Mouse (Mus musculus): ENCODE measurements around the gene Prkch. TPM values are rescaled to one million over a fixed set of nuclear protein-coding genes. Genes with fewer than 3 reads are reported as not detected.

Gene Prkch
- polyA plus RNA-seq, 1 experiment from 2014 or later = 6.4 TPM

- Histone ChIP-seq H3K9me3 (ENCODE audit: control insufficient read depth, low read length) (no peaks in the 10 kb centered on the region), H3K4me3 (ENCODE audit: low read length) (no peak overlapping the region), H3K36me3 (ENCODE audit: control insufficient read depth, insufficient read depth, low read length) (no peaks in the 10 kb centered on the region), H3K9ac (ENCODE audit: low read depth, low read length) (no peak overlapping the region), H3K4me1 (ENCODE audit: control insufficient read depth, insufficient read depth, low read depth, low read length) (peaks cover 2% of the 10 kb centered on the region; the same call in 1 of the 2 replicates), H3K27ac (ENCODE audit: low read depth, low read length) (no peak overlapping the region), H3K4me2 (ENCODE audit: low read length) (no peak overlapping the region), H3K27me3 (replicated peaks; ENCODE audit: control insufficient read depth, insufficient read depth, low read length) (no peaks in the 10 kb centered on the region)
- WGBS = 66% methylated on average over 4 of the region's 4 CpGs
- ATAC-seq = no peak
Measured at GRCm38 (mm10) chr12:73815463-73815862, 230.9 kb downstream of the Prkch start.

- H3K36me3 ChIP-seq (ENCODE audit: control insufficient read depth, insufficient read depth, low read length) = no peaks in the 10 kb centered on the region
- no peak overlapping the region for H3K27ac ChIP-seq (ENCODE audit: low read depth, low read length)
- no peaks in the 10 kb centered on the region for H3K9me3 ChIP-seq (ENCODE audit: control insufficient read depth, low read length)
- no peak overlapping the region for H3K4me3 ChIP-seq (ENCODE audit: low read length)
- H3K4me1 ChIP-seq (ENCODE audit: control insufficient read depth, insufficient read depth, low read depth, low read length) = no peaks in the 10 kb centered on the region; the same call in 1 of the 2 replicates
- no peak for ATAC-seq
- H3K27me3 ChIP-seq (replicated peaks; ENCODE audit: control insufficient read depth, insufficient read depth, low read length) = no peaks in the 10 kb centered on the region
- no peak overlapping the region for H3K4me2 ChIP-seq (ENCODE audit: low read length)
- WGBS = 58% methylated on average over 2 of the region's 2 CpGs
- no peak overlapping the region for H3K9ac ChIP-seq (ENCODE audit: low read depth, low read length)
Measured at GRCm38 (mm10) chr12:73815892-73816291, 231.3 kb downstream of the Prkch start.

- no peaks in the 10 kb centered on the region for H3K27me3 ChIP-seq (replicated peaks; ENCODE audit: control insufficient read depth, insufficient read depth, low read length)
- no peaks in the 10 kb centered on the region for H3K9me3 ChIP-seq (ENCODE audit: control insufficient read depth, low read length)
- no peak overlapping the region for H3K4me2 ChIP-seq (ENCODE audit: low read length)
- no peak overlapping the region for H3K4me3 ChIP-seq (ENCODE audit: low read length)
- no peaks in the 10 kb centered on the region for H3K4me1 ChIP-seq (ENCODE audit: control insufficient read depth, insufficient read depth, low read depth, low read length)
- no peak overlapping the region for H3K27ac ChIP-seq (ENCODE audit: low read depth, low read length)
- H3K36me3 ChIP-seq (ENCODE audit: control insufficient read depth, insufficient read depth, low read length) = no peaks in the 10 kb centered on the region
- WGBS = 84% methylated on average over 1 of the region's 1 CpGs
- no peak overlapping the region for H3K9ac ChIP-seq (ENCODE audit: low read depth, low read length)
- ATAC-seq = no peak
Measured at GRCm38 (mm10) chr12:73816866-73817265, 232.3 kb downstream of the Prkch start.

- no peak overlapping the region for H3K4me2 ChIP-seq (ENCODE audit: low read length)
- no peak for ATAC-seq
- no peak overlapping the region for H3K27ac ChIP-seq (ENCODE audit: low read depth, low read length)
- no peaks in the 10 kb centered on the region for H3K36me3 ChIP-seq (ENCODE audit: control insufficient read depth, insufficient read depth, low read length)
- H3K27me3 ChIP-seq (replicated peaks; ENCODE audit: control insufficient read depth, insufficient read depth, low read length) = no peaks in the 10 kb centered on the region
- 69% methylated on average over 1 of the region's 1 CpGs for WGBS
- H3K9ac ChIP-seq (ENCODE audit: low read depth, low read length) = no peak overlapping the region
- H3K9me3 ChIP-seq (ENCODE audit: control insufficient read depth, low read length) = no peaks in the 10 kb centered on the region
- H3K4me1 ChIP-seq (ENCODE audit: control insufficient read depth, insufficient read depth, low read depth, low read length) = no peaks in the 10 kb centered on the region
- no peak overlapping the region for H3K4me3 ChIP-seq (ENCODE audit: low read length)
Measured at GRCm38 (mm10) chr12:73818801-73819200, 234.2 kb downstream of the Prkch start.

- Histone ChIP-seq H3K4me1 (ENCODE audit: control insufficient read depth, insufficient read depth, low read depth, low read length) (no peaks in the 10 kb centered on the region), H3K9me3 (ENCODE audit: control insufficient read depth, low read length) (no peaks in the 10 kb centered on the region), H3K4me2 (ENCODE audit: low read length) (no peak overlapping the region), H3K4me3 (ENCODE audit: low read length) (no peak overlapping the region), H3K9ac (ENCODE audit: low read depth, low read length) (no peak overlapping the region), H3K36me3 (ENCODE audit: control insufficient read depth, insufficient read depth, low read length) (no peaks in the 10 kb centered on the region), H3K27me3 (replicated peaks; ENCODE audit: control insufficient read depth, insufficient read depth, low read length) (no peaks in the 10 kb centered on the region), H3K27ac (ENCODE audit: low read depth, low read length) (no peak overlapping the region)
- WGBS = 91% methylated on average over 4 of the region's 4 CpGs
- no peak for ATAC-seq
Measured at GRCm38 (mm10) chr12:73821176-73821575, 236.6 kb downstream of the Prkch start.

GRCm38 (mm10) chr12:73822331-73822730 is 237.7 kb downstream of the Prkch start:
- no peaks in the 10 kb centered on the region for H3K9me3 ChIP-seq (ENCODE audit: control insufficient read depth, low read length)
- 88% methylated on average over 12 of the region's 12 CpGs for WGBS
- no peaks in the 10 kb centered on the region for H3K4me1 ChIP-seq (ENCODE audit: control insufficient read depth, insufficient read depth, low read depth, low read length)
- ATAC-seq = no peak
- H3K4me3 ChIP-seq (ENCODE audit: low read length) = no peak overlapping the region
- no peak overlapping the region for H3K4me2 ChIP-seq (ENCODE audit: low read length)
- no peaks in the 10 kb centered on the region for H3K27me3 ChIP-seq (replicated peaks; ENCODE audit: control insufficient read depth, insufficient read depth, low read length)
- no peak overlapping the region for H3K9ac ChIP-seq (ENCODE audit: low read depth, low read length)
- no peaks in the 10 kb centered on the region for H3K36me3 ChIP-seq (ENCODE audit: control insufficient read depth, insufficient read depth, low read length)
- no peak overlapping the region for H3K27ac ChIP-seq (ENCODE audit: low read depth, low read length)

- no peaks in the 10 kb centered on the region for H3K27me3 ChIP-seq (replicated peaks; ENCODE audit: control insufficient read depth, insufficient read depth, low read length)
- no peak overlapping the region for H3K4me2 ChIP-seq (ENCODE audit: low read length)
- no peak overlapping the region for H3K9ac ChIP-seq (ENCODE audit: low read depth, low read length)
- no peak for ATAC-seq
- H3K9me3 ChIP-seq (ENCODE audit: control insufficient read depth, low read length) = no peaks in the 10 kb centered on the region
- no peaks in the 10 kb centered on the region for H3K36me3 ChIP-seq (ENCODE audit: control insufficient read depth, insufficient read depth, low read length)
- H3K27ac ChIP-seq (ENCODE audit: low read depth, low read length) = no peak overlapping the region
- WGBS = 89% methylated on average over 1 of the region's 1 CpGs
- H3K4me1 ChIP-seq (ENCODE audit: control insufficient read depth, insufficient read depth, low read depth, low read length) = no peaks in the 10 kb centered on the region
- no peak overlapping the region for H3K4me3 ChIP-seq (ENCODE audit: low read length)
Measured at GRCm38 (mm10) chr12:73824828-73825227, 240.2 kb downstream of the Prkch start.

Other genes starting within 250 kb of the Prkch start
- gene Tmem30b, start 38.4 kb upstream of the Prkch start, polyA plus RNA-seq (2015; fragmentation: Nextera tagmentation; extraction: Ambion mirVana) = 0.21 and 0.40 TPM in 2 replicates

Measured in hindbrain, embryonic 16.5 days (tissue).